Mouse (Mus musculus) induced T-regulatory cell, adult 2 months (primary cell): ENCODE data around the gene Ppfia4.

Source experiments
- DNase-seq: peaks from one replicate; pipeline ENCODE4 v3.0.0-alpha.2; 2012; ENCODE audit warnings: low read depth

Gene Ppfia4

GRCm38 (mm10) chr1:134298636-134299411 is 33.9 kb downstream of the Ppfia4 start:
- no peak for DNase-seq

GRCm38 (mm10) chr1:134297265-134297664 is 35.5 kb downstream of the Ppfia4 start:
- DNase-seq = no peak

- DNase-seq = no peak
Observed at GRCm38 (mm10) chr1:134293738-134294604, 38.8 kb downstream of the Ppfia4 start.

GRCm38 (mm10) chr1:134293276-134293675 is 39.5 kb downstream of the Ppfia4 start:
- DNase-seq = no peak

- no peak for DNase-seq
Observed at GRCm38 (mm10) chr1:134292601-134293000, 40.1 kb downstream of the Ppfia4 start.

GRCm38 (mm10) chr1:134292073-134292472 is 40.7 kb downstream of the Ppfia4 start:
- DNase-seq = no peak

- no peak for DNase-seq
Observed at GRCm38 (mm10) chr1:134291555-134291954, 41.2 kb downstream of the Ppfia4 start.

GRCm38 (mm10) chr1:134290909-134291308 is 41.8 kb downstream of the Ppfia4 start:
- peak; percentile 10 for DNase-seq

GRCm38 (mm10) chr1:134290300-134290699 is 42.4 kb downstream of the Ppfia4 start:
- no peak for DNase-seq

- no peak for DNase-seq
Observed at GRCm38 (mm10) chr1:134289598-134290099, 43.1 kb downstream of the Ppfia4 start, which contains the start of gene Myog. Gene Myog (plus strand): TSS chr1:134289989.

GRCm38 (mm10) chr1:134288239-134288638 is 44.5 kb downstream of the Ppfia4 start:
- DNase-seq = no peak

- no peak for DNase-seq
Observed at GRCm38 (mm10) chr1:134285458-134286120, 47.1 kb downstream of the Ppfia4 start.

- no peak for DNase-seq
Observed at GRCm38 (mm10) chr1:134283108-134283507, 49.6 kb downstream of the Ppfia4 start.

GRCm38 (mm10) chr1:134282342-134282741 is 50.4 kb downstream of the Ppfia4 start:
- DNase-seq = no peak

- DNase-seq = no peak
Observed at GRCm38 (mm10) chr1:134281563-134281962, 51.2 kb downstream of the Ppfia4 start.

- no peak for DNase-seq
Observed at GRCm38 (mm10) chr1:134280174-134280573, 52.6 kb downstream of the Ppfia4 start.

- DNase-seq = no peak
Observed at GRCm38 (mm10) chr1:134276823-134277222, 55.9 kb downstream of the Ppfia4 start.

GRCm38 (mm10) chr1:134275616-134276464 is 56.9 kb downstream of the Ppfia4 start:
- DNase-seq = no peak

- DNase-seq = no peak
Observed at GRCm38 (mm10) chr1:134274483-134274920, 58.2 kb downstream of the Ppfia4 start.

- no peak for DNase-seq
Observed at GRCm38 (mm10) chr1:134273493-134274395, 59.0 kb downstream of the Ppfia4 start.
